Mouse (Mus musculus): ENCODE results near the gene Lrrc10. TPM values are rescaled to one million over a fixed set of nuclear protein-coding genes. Genes with fewer than 3 reads are reported as not detected.

Gene Lrrc10
- polyA plus RNA-seq, 1 experiment = not detected

DNA sequence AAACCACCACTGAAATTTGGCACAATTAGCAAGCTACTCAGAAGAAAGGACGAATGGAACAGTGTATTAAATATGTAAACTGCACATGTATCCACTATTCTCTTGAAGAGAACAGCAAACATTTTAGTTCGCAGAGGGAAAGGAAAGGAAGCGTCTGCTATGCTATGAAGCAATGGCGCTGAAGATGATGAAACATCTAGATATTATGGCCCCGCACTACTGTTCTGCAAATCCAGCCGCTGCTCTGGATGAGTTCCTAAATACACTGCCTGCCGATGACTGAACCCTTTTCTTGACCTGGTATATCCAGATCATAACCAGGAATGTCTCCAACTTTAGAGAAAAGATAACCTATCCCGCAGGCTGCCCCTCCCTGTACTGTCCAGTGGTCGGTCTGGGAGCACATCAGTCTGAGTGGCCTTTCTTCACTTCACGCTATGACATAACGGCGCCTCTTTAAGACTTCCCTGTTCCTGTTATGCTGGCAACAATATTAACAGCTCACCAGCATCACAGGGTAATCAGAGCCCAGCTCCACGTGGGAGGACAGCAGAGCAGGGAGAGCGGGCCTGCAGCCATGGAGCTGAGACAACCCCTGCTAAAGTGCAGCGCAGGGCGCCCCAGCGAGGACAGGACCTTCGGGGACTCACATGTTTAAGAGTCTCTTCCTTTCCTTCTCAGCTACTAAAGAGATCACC is 27.2 kb downstream of the Lrrc10 start:
- H3K4me1 ChIP-seq (ENCODE audit: control insufficient read depth, insufficient read depth, low read length) = no peaks in the 10 kb centered on the region; the same call in 1 of the 2 replicates
- no peak overlapping the region for H3K27ac ChIP-seq (ENCODE audit: insufficient read depth, low read depth, low read length)

DNA sequence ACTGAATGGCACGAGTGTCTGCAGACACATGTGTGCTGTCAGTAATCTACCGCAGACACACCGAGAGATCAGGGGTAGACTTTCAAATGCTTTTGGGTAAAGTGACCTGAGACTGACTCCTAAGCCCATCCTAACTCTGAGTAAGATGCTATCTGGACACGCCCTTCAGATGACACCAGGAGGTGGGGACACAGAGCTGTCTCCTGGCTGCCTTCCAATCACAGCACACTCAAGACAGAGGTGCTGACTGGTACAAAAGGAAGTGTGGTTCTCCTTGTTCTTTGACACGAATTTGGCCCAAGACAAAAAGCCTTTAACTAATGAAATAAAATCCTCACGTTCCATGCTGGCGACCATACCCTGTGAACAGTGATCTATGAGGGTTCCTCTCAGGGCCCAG is 28.0 kb downstream of the Lrrc10 start:
- TF ChIP-seq CTCF (IDR thresholded peaks at IDR 0.05; ENCODE audit: low read depth, low read length) (no peak), POLR2A (IDR thresholded peaks at IDR 0.05; ENCODE audit: borderline replicate concordance, low read depth, low read length) (no peak)
- no peak overlapping the region for H3K4me3 ChIP-seq (ENCODE audit: insufficient read depth, low read length)
- no peaks in the 10 kb centered on the region; the same call in 1 of the 2 replicates for H3K4me1 ChIP-seq (ENCODE audit: control insufficient read depth, insufficient read depth, low read length)
- no peak overlapping the region for H3K27ac ChIP-seq (ENCODE audit: insufficient read depth, low read depth, low read length)

More for the DNA sequence above, 27.2 kb downstream of the Lrrc10 start:
- TF ChIP-seq CTCF (IDR thresholded peaks at IDR 0.05; ENCODE audit: low read depth, low read length) = no peak
- no peak overlapping the region for H3K4me3 ChIP-seq (ENCODE audit: insufficient read depth, low read length)

DNA sequence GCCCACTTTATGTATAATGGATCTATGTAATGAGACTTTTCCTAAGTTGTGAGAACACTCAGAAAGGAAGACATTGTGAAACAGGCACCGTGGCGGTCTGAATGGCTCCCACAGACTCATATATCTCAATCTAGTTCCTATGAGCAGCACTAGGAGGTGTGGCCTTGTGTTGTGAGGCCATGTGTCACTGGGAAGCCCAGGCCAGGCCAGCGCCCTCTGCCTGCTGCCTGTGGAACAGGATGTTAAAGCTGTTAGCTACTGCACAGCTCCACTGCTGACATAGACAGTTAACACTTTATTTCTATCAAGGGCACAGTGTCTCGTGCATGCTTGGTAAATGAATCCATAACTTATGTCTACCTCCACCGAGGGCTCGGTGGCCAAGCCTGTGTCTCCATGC is 33.1 kb downstream of the Lrrc10 start:
- Histone ChIP-seq H3K4me3 (ENCODE audit: insufficient read depth, low read length) (no peak overlapping the region), H3K27ac (ENCODE audit: insufficient read depth, low read depth, low read length) (no peak overlapping the region), H3K4me1 (ENCODE audit: control insufficient read depth, insufficient read depth, low read length) (peaks cover 3% of the 10 kb centered on the region; the same call in 1 of the 2 replicates)
- TF ChIP-seq POLR2A (IDR thresholded peaks at IDR 0.05; ENCODE audit: borderline replicate concordance, low read depth, low read length) (no peak), CTCF (IDR thresholded peaks at IDR 0.05; ENCODE audit: low read depth, low read length) (no peak; the same call in 1 of the 2 replicates)

DNA sequence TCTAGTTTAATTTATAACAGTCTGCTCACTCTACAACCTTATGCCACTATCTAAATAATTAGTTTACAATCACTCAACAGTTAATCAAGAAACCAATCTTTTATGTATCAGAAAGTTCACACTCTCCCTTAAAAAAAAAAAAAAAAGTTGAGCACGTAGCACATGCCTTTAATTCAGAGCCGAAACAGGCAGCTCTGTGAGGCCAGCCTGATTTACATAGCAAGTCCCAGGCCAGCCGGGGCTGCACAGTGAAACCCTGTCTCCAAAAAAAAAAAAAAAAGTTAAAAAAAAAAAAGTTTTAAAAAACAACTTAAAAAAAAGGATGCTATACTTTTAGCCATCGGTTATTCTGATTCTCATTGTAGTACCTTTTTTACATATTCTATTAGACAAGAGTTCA is 36.2 kb downstream of the Lrrc10 start:
- TF ChIP-seq POLR2A (IDR thresholded peaks at IDR 0.05; ENCODE audit: borderline replicate concordance, low read depth, low read length) (no peak), CTCF (IDR thresholded peaks at IDR 0.05; ENCODE audit: low read depth, low read length) (no peak)
- no peak overlapping the region for H3K4me3 ChIP-seq (ENCODE audit: insufficient read depth, low read length)
- H3K27ac ChIP-seq (ENCODE audit: insufficient read depth, low read depth, low read length) = no peak overlapping the region
- H3K4me1 ChIP-seq (ENCODE audit: control insufficient read depth, insufficient read depth, low read length) = peaks cover 3% of the 10 kb centered on the region; the same call in 1 of the 2 replicates

DNA sequence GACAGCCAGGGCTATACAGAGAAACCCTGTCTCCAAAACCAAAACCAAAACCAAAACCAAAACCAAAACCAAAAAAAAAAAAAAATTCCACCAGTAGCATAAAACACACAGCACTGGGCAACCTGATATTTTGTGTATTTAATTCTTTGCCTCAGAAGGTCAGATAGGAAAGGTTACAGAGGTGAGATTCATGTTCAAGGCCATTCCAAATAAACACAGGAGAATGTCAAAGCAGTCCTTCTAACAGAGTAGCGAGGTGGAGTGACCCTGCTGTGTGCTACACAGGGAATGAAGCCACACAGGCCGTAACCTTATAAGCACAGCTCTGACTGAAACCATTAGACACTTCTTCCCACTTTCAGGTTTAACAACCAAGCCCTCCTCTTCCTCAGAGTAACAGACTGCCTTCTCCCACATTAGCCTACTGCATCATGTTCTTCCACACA is 36.8 kb downstream of the Lrrc10 start:
- peaks cover 3% of the 10 kb centered on the region; the same call in 1 of the 2 replicates for H3K4me1 ChIP-seq (ENCODE audit: control insufficient read depth, insufficient read depth, low read length)
- H3K4me3 ChIP-seq (ENCODE audit: insufficient read depth, low read length) = no peak overlapping the region
- H3K27ac ChIP-seq (ENCODE audit: insufficient read depth, low read depth, low read length) = no peak overlapping the region
- TF ChIP-seq POLR2A (IDR thresholded peaks at IDR 0.05; ENCODE audit: borderline replicate concordance, low read depth, low read length) (no peak), CTCF (IDR thresholded peaks at IDR 0.05; ENCODE audit: low read depth, low read length) (no peak)

DNA sequence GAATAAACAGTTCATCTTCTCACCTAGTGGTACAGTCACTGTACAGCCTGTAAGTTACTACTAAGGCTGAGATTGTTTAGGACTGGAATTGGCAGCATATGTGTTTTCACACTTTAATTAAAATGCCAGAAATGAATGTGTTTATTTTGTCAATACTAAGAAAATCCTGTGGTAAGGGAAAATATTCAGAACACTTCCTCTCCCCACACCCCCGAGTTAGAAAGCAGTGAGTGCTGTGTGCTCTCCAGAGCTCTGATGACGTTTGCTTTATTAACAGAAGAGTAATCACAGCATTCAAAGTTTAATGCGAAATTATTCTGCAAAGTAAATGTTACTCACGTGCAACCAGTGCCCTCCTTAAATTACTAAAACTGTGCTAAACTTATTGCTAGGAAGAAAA is 44.5 kb downstream of the Lrrc10 start:
- no peaks in the 10 kb centered on the region for H3K4me1 ChIP-seq (ENCODE audit: control insufficient read depth, insufficient read depth, low read length)
- H3K27ac ChIP-seq (ENCODE audit: insufficient read depth, low read depth, low read length) = no peak overlapping the region
- TF ChIP-seq POLR2A (IDR thresholded peaks at IDR 0.05; ENCODE audit: borderline replicate concordance, low read depth, low read length) (no peak), CTCF (IDR thresholded peaks at IDR 0.05; ENCODE audit: low read depth, low read length) (no peak)
- H3K4me3 ChIP-seq (ENCODE audit: insufficient read depth, low read length) = no peak overlapping the region

DNA sequence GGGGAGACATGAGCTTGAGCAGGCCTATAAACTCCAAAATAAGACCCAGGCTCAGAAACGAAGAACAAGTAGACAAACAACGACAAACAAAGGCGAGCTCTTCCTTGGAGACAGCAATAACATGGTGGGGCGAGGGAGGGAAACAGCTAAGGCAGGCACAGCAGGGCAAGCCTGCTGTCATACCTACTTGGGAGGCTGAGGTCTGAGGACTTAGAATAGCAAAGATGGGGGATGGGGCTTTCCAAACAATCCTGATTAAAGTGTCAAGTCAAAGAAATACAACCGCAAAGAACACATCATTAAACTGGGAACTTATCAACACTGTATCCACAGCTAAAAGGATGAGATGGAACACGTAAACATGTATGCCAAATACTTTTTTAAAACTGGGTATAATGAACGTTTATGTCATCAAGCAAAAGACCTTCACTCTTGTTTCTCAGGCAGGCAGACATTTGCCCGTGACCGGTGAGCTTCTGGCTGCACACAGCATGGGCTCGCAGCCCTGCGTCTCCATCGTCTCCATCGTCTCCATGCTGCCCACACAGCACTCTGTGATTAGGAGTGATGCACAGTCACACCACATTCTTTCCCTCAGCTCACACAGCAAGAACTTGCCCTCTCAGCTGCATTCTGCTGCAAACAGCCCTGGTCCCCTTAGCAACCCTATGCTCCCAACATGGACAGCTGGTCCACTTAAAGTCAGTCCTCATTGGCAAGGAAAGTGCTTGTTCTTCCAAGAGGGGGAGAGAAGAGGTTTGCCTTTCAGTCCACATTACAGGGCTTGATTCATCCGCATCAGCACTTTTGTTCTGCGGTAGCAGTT is 49.6 kb downstream of the Lrrc10 start:
- TF ChIP-seq CTCF (IDR thresholded peaks at IDR 0.05; ENCODE audit: low read depth, low read length) (no peak), POLR2A (IDR thresholded peaks at IDR 0.05; ENCODE audit: borderline replicate concordance, low read depth, low read length) (no peak)
- Histone ChIP-seq H3K27ac (ENCODE audit: insufficient read depth, low read depth, low read length) (no peak overlapping the region), H3K4me3 (ENCODE audit: insufficient read depth, low read length) (no peak overlapping the region), H3K4me1 (ENCODE audit: control insufficient read depth, insufficient read depth, low read length) (no peaks in the 10 kb centered on the region)

DNA sequence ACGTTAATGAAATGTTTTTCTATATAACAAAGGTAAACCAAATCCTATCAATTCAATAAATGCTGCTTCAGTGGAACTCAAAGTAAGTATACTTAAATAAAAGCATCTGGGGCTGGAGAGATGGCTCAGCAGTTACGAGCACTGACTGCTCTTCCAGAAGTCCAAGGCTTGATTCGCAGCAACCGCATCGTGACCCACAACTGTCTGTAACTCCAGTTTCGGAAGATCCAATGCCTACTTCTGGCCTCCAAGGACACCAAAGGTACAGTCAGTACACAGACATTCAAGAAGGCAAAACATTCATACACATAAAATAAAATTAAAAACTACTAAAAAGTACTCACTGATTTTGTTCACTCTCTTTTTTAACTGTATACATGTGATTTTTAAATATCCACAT is 51.0 kb downstream of the Lrrc10 start:
- TF ChIP-seq CTCF (IDR thresholded peaks at IDR 0.05; ENCODE audit: low read depth, low read length) = no peak
- no peak for TF ChIP-seq POLR2A (IDR thresholded peaks at IDR 0.05; ENCODE audit: borderline replicate concordance, low read depth, low read length)
- H3K4me3 ChIP-seq (ENCODE audit: insufficient read depth, low read length) = no peak overlapping the region
- no peak overlapping the region for H3K27ac ChIP-seq (ENCODE audit: insufficient read depth, low read depth, low read length)
- H3K4me1 ChIP-seq (ENCODE audit: control insufficient read depth, insufficient read depth, low read length) = no peaks in the 10 kb centered on the region

Other genes with a start within 250 kb of the Lrrc10 start
- not detected in 2 replicates for gene Myrfl, start 148.4 kb upstream of the Lrrc10 start, polyA plus RNA-seq (2012; ENCODE audit: insufficient read depth, insufficient read length, missing spikeins)
- 5.8 and 6.2 TPM in 2 replicates for gene Rab3ip, start 94.6 kb upstream of the Lrrc10 start, polyA plus RNA-seq (2012; ENCODE audit: insufficient read depth, insufficient read length, missing spikeins)
- not detected in 2 replicates for gene Gm10271, start 72.7 kb upstream of the Lrrc10 start, polyA plus RNA-seq (2012; ENCODE audit: insufficient read depth, insufficient read length, missing spikeins)
- gene Best3, start 59.0 kb upstream of the Lrrc10 start, polyA plus RNA-seq (2012; ENCODE audit: insufficient read depth, insufficient read length, missing spikeins) = not detected in 2 replicates
- gene Cct2, start 18.5 kb downstream of the Lrrc10 start, polyA plus RNA-seq (2012; ENCODE audit: insufficient read depth, insufficient read length, missing spikeins) = 154 and 173 TPM in 2 replicates
- 18.2 and 20.5 TPM in 2 replicates for gene Frs2, start 103.2 kb downstream of the Lrrc10 start, polyA plus RNA-seq (2012; ENCODE audit: insufficient read depth, insufficient read length, missing spikeins)
- 61.0 and 64.0 TPM in 2 replicates for gene Yeats4, start 179.2 kb downstream of the Lrrc10 start, polyA plus RNA-seq (2012; ENCODE audit: insufficient read depth, insufficient read length, missing spikeins)
- not detected in 2 replicates for gene 9530003J23Rik, start 193.4 kb downstream of the Lrrc10 start, polyA plus RNA-seq (2012; ENCODE audit: insufficient read depth, insufficient read length, missing spikeins)
- 36,853 and 37,625 TPM in 2 replicates for gene Lyz2, start 237.0 kb downstream of the Lrrc10 start, polyA plus RNA-seq (2012; ENCODE audit: insufficient read depth, insufficient read length, missing spikeins)
- gene Lyz1, start 247.5 kb downstream of the Lrrc10 start, polyA plus RNA-seq (2012; ENCODE audit: insufficient read depth, insufficient read length, missing spikeins) = 90.7 and 94.4 TPM in 2 replicates

Measured in bone marrow macrophage, adult 2 months (primary cell).